ENCODE assay signal across 15 mouse cellular contexts in genomic region chr3:79449361-79449760, GRCm38 (mm10).
"Had no signal": no experiment of that assay in that cellular context is flagged by ENCODE, and none has a peak within 500 bp of the region (broad histone marks: within the 10 kb centered on the region; RNA-seq: fewer than 3 reads in every experiment).

No protein-coding gene starts in this region.

- H3K4me3 ChIP-seq: limb, embryonic 13.5 days; midbrain, embryonic 15.5 days; neural tube, embryonic 13.5 days; stomach, embryonic 15.5 days had no signal

- H3K9me3 ChIP-seq: limb, embryonic 13.5 days; midbrain, embryonic 15.5 days; neural tube, embryonic 13.5 days; stomach, embryonic 15.5 days had no signal

- DNase-seq: kidney, adult 11 months; left cerebral cortex, postnatal 4 days; lung, adult 2 months; lung, postnatal 36 days; retina, postnatal 1 day; right cerebral cortex, postnatal 4 days; spleen, adult 18-20 months had no signal

- H3K4me2 ChIP-seq: limb, embryonic 13.5 days; midbrain, embryonic 11.5 days; midbrain, embryonic 15.5 days; neural tube, embryonic 13.5 days; stomach, embryonic 15.5 days had no signal

- H3K27me3 ChIP-seq: limb, embryonic 13.5 days; midbrain, embryonic 15.5 days; neural tube, embryonic 13.5 days; stomach, embryonic 15.5 days had no signal

- H3K9ac ChIP-seq: limb, embryonic 13.5 days; liver, embryonic 14.5 days; midbrain, embryonic 15.5 days; neural tube, embryonic 13.5 days; stomach, embryonic 15.5 days had no signal

- H3K27ac ChIP-seq: kidney, postnatal 0 days; limb, embryonic 13.5 days; liver, embryonic 14.5 days; midbrain, embryonic 15.5 days; neural tube, embryonic 13.5 days; stomach, embryonic 15.5 days had no signal

- H3K4me1 ChIP-seq: midbrain, embryonic 15.5 days; stomach, embryonic 15.5 days had no signal

- H3K36me3 ChIP-seq: limb, embryonic 13.5 days; midbrain, embryonic 15.5 days; neural tube, embryonic 13.5 days; stomach, embryonic 15.5 days had no signal

- ATAC-seq: lung, postnatal 0 days; midbrain, embryonic 15.5 days had no signal
